Mouse (Mus musculus) liver, adult 2 months (tissue): ENCODE measurements around the gene Pskh1. TPM values are rescaled to one million over a fixed set of nuclear protein-coding genes. Genes with fewer than 3 reads are reported as not detected.

Source experiments
- DNase-seq: peaks from one replicate; pipeline ENCODE4 v3.0.0-alpha.2; 2011; ENCODE audit warnings: low read depth, low spot score; ENCODE audit errors: extremely low read depth
- H3K27ac ChIP-seq: fragments of 200-500 bp; replicated peaks from 2 replicates; pipeline ENCODE4 v1.5.1; 2012; ENCODE audit warnings: low read depth, mild to moderate bottlenecking, control low read depth, inconsistent platforms, low read length; ENCODE audit not compliant: insufficient read depth
- H3K27me3 ChIP-seq: fragments of 200-500 bp; 2 replicates; pipeline ENCODE4 v1.6.1; 2012; ENCODE audit warnings: mild to moderate bottlenecking, moderate library complexity, low read length, inconsistent platforms; ENCODE audit not compliant: control insufficient read depth, insufficient read depth
- H3K36me3 ChIP-seq: fragments of 200-500 bp; 2 replicates; pipeline ENCODE4 v1.6.1; 2012; ENCODE audit warnings: low read length, inconsistent platforms; ENCODE audit not compliant: control insufficient read depth, insufficient read depth
- H3K4me1 ChIP-seq: fragments of 200-500 bp; 2 replicates; pipeline ENCODE4 v1.6.1; 2011; ENCODE audit warnings: low read length; ENCODE audit not compliant: control insufficient read depth, insufficient read depth
- H3K4me3 ChIP-seq: fragments of 200-500 bp; 2 replicates; pipeline ENCODE4 v1.5.1; 2011; ENCODE audit warnings: low read depth, mild to moderate bottlenecking, control low read depth, low read length, moderate library complexity; ENCODE audit not compliant: insufficient read depth
- H3K79me2 ChIP-seq: fragments of 200-500 bp; 2 replicates; pipeline ENCODE4 v1.6.1; 2012; ENCODE audit warnings: inconsistent platforms, mild to moderate bottlenecking, low read length, moderate library complexity; ENCODE audit not compliant: control insufficient read depth, insufficient read depth
- H3K9ac ChIP-seq: fragments of 200-500 bp; 2 replicates; pipeline ENCODE4 v1.6.1; 2012; ENCODE audit warnings: low read depth, mild to moderate bottlenecking, control low read depth, inconsistent platforms, low read length
- CTCF ChIP-seq: fragments of 200-500 bp; IDR thresholded peaks from 2 replicates; pipeline ENCODE4 v1.5.1; 2011; ENCODE audit warnings: low read depth, low read length, control low read depth
- POLR2A ChIP-seq: fragments of 200-500 bp; IDR thresholded peaks from 2 replicates; pipeline ENCODE4 v1.6.1; 2011; ENCODE audit warnings: low read length, control low read depth; ENCODE audit not compliant: insufficient read depth; ENCODE audit errors: extremely low read depth
- WGBS: fragments of 180-500 bp; shearing (Covaris S2); methylation state at CpG from one replicate; pipeline ENCODE4 v1.1.7; 2018; 5-methylcytosine and 5-hydroxymethylcytosine counted together
- polyA plus RNA-seq: library from polyadenylated mRNA; depleted of rRNA; stranded (reverse); fragments of >200 nt; gene quantifications from 2 replicates; pipeline ENCODE4 v1.2.3, GENCODE M21; 2012
- total RNA-seq: library from RNA; depleted of rRNA; stranded (reverse); fragments of >200 nt; gene quantifications from 2 replicates; pipeline ENCODE4 v1.2.3, GENCODE M21; 2014

The Pskh1 gene
- total and polyA plus RNA-seq, 2 experiments = 19.0 to 37.9 TPM

- WGBS = 10% methylated on average over 16 of the region's 16 CpGs
- Histone ChIP-seq H3K27ac (peak overlapping the region; percentile 97), H3K79me2 (peaks cover 25% of the 10 kb centered on the region; the same call in 1 of the 2 replicates), H3K36me3 (no peaks in the 10 kb centered on the region), H3K9ac (peak overlapping the region; percentile 97), H3K27me3 (no peaks in the 10 kb centered on the region), H3K4me3 (peak overlapping the region; percentile 93), H3K4me1 (peaks cover 5% of the 10 kb centered on the region)
- DNase-seq = no peak
- TF ChIP-seq CTCF = no peak
Measured at GRCm38 (mm10) chr8:105900941-105901616, 838 bp downstream of the Pskh1 start.

- H3K4me1 ChIP-seq = 0 out of 2 replicates have a peak, but pooled peaks cover 2% of the 10 kb centered on the region
- H3K27ac ChIP-seq = no peak overlapping the region
- H3K36me3 ChIP-seq = peaks cover 14% of the 10 kb centered on the region
- DNase-seq = no peak
- no peak for TF ChIP-seq CTCF
- 80% methylated on average over 3 of the region's 3 CpGs for WGBS
- peaks cover 14% of the 10 kb centered on the region; the same call in 1 of the 2 replicates for H3K79me2 ChIP-seq
- no peak overlapping the region for H3K4me3 ChIP-seq
- H3K27me3 ChIP-seq = no peaks in the 10 kb centered on the region
- no peak overlapping the region for H3K9ac ChIP-seq
Measured at GRCm38 (mm10) chr8:105919390-105919789, 19.1 kb downstream of the Pskh1 start.

GRCm38 (mm10) chr8:105925123-105925522 lies 24.9 kb downstream of the Pskh1 start:
- DNase-seq = no peak
- WGBS = 67% methylated on average over 3 of the region's 3 CpGs

GRCm38 (mm10) chr8:105930602-105931001 lies 30.4 kb downstream of the Pskh1 start:
- no peak overlapping the region for H3K4me3 ChIP-seq
- no peaks in the 10 kb centered on the region for H3K79me2 ChIP-seq
- no peak for DNase-seq
- H3K4me1 ChIP-seq = no peaks in the 10 kb centered on the region
- 34% methylated on average over 8 of the region's 8 CpGs for WGBS
- TF ChIP-seq CTCF = peak; percentile 98
- TF ChIP-seq POLR2A = no peak
- H3K27me3 ChIP-seq = no peaks in the 10 kb centered on the region
- H3K9ac ChIP-seq = no peak overlapping the region
- H3K36me3 ChIP-seq = no peaks in the 10 kb centered on the region; the same call in 1 of the 2 replicates
- no peak overlapping the region for H3K27ac ChIP-seq

More at GRCm38 (mm10) chr8:105925123-105925522, 24.9 kb downstream of the Pskh1 start:
- Histone ChIP-seq H3K27ac (no peak overlapping the region), H3K36me3 (0 out of 2 replicates have a peak, but pooled peaks cover 1% of the 10 kb centered on the region), H3K4me3 (no peak overlapping the region), H3K4me1 (0 out of 2 replicates have a peak, but pooled peaks cover 2% of the 10 kb centered on the region), H3K27me3 (no peaks in the 10 kb centered on the region), H3K9ac (no peak overlapping the region), H3K79me2 (peaks cover 4% of the 10 kb centered on the region; the same call in 1 of the 2 replicates)
- TF ChIP-seq CTCF (no peak), POLR2A (no peak)

- no peak overlapping the region for H3K4me3 ChIP-seq
- no peak for TF ChIP-seq CTCF
- TF ChIP-seq POLR2A = no peak
- H3K4me1 ChIP-seq = no peaks in the 10 kb centered on the region
- H3K36me3 ChIP-seq = no peaks in the 10 kb centered on the region; the same call in 1 of the 2 replicates
- WGBS = 97% methylated on average over 3 of the region's 3 CpGs
- H3K27me3 ChIP-seq = no peaks in the 10 kb centered on the region
- DNase-seq = no peak
- no peaks in the 10 kb centered on the region for H3K79me2 ChIP-seq
- no peak overlapping the region for H3K9ac ChIP-seq
- H3K27ac ChIP-seq = no peak overlapping the region
Measured at GRCm38 (mm10) chr8:105931271-105931670, 31.0 kb downstream of the Pskh1 start.

GRCm38 (mm10) chr8:105932525-105932924 lies 32.3 kb downstream of the Pskh1 start:
- H3K4me1 ChIP-seq = peaks cover 3% of the 10 kb centered on the region; the same call in 1 of the 2 replicates
- 93% methylated on average over 11 of the region's 11 CpGs for WGBS
- no peaks in the 10 kb centered on the region; the same call in 1 of the 2 replicates for H3K36me3 ChIP-seq
- no peak overlapping the region for H3K4me3 ChIP-seq
- H3K9ac ChIP-seq = no peak overlapping the region
- H3K27me3 ChIP-seq = no peaks in the 10 kb centered on the region
- DNase-seq = no peak
- no peak overlapping the region for H3K27ac ChIP-seq
- H3K79me2 ChIP-seq = no peaks in the 10 kb centered on the region
- TF ChIP-seq CTCF = no peak
- TF ChIP-seq POLR2A = no peak
